Mouse (Mus musculus) heart, adult 2 months (tissue): ENCODE measurements at regions not wholly inside any gene's neighbourhood (a gene's known extent, or its start where the extent isn't known, plus 50 kb on each side); places are given as distances from the start of the nearest gene placed in this dataset.
A peak's percentile ranks its signal among the peaks of the same experiment; 100 is the strongest.

Source experiments
- DNase-seq, 2 experiments: peaks; one replicate each; pipeline ENCODE4 v3.0.0; 2021
- H3K27ac ChIP-seq: fragments of 200-600 bp; 2 replicates; pipeline ENCODE4 v1.8.1; 2022
- H3K27me3 ChIP-seq: fragments of 200-500 bp; 2 replicates; pipeline ENCODE4 v1.6.1; 2012; ENCODE audit warnings: mild to moderate bottlenecking, low read length, inconsistent platforms, mixed read lengths; ENCODE audit not compliant: control insufficient read depth, insufficient read depth
- H3K36me3 ChIP-seq: fragments of 200-500 bp; 2 replicates; pipeline ENCODE4 v1.6.1; 2012; ENCODE audit warnings: low read length, inconsistent platforms; ENCODE audit not compliant: control insufficient read depth, insufficient read depth
- H3K4me1 ChIP-seq: fragments of 200-500 bp; 2 replicates; pipeline ENCODE4 v1.6.1; 2011; ENCODE audit warnings: low read length; ENCODE audit not compliant: control insufficient read depth, insufficient read depth
- H3K4me3 ChIP-seq: fragments of 200-600 bp; 2 replicates; pipeline ENCODE4 v1.8.1; 2022
- H3K79me2 ChIP-seq: fragments of 200-500 bp; replicated peaks from 2 replicates; pipeline ENCODE4 v1.6.1; 2012; ENCODE audit warnings: mild to moderate bottlenecking, inconsistent platforms, low read length, moderate library complexity, mixed read lengths; ENCODE audit not compliant: control insufficient read depth, insufficient read depth
- H3K9ac ChIP-seq: fragments of 200-500 bp; 2 replicates; pipeline ENCODE4 v1.6.1; 2012; ENCODE audit warnings: low read depth, mild to moderate bottlenecking, control low read depth, inconsistent platforms, low read length, mixed read lengths
- CTCF ChIP-seq: fragments of 200-600 bp; IDR thresholded peaks from 2 replicates; pipeline ENCODE4 v1.8.1; 2022; ENCODE audit warnings: antibody characterized with exemption, mild to moderate bottlenecking, moderate library complexity
- EP300 ChIP-seq: fragments of 200-500 bp; IDR thresholded peaks from 2 replicates; pipeline ENCODE4 v1.6.1; 2011; ENCODE audit warnings: low read depth, low read length, control low read depth; ENCODE audit not compliant: insufficient read depth
- POLR2A ChIP-seq: fragments of 200-500 bp; IDR thresholded peaks from 2 replicates; pipeline ENCODE4 v1.6.1; 2011; ENCODE audit warnings: mild to moderate bottlenecking, low read depth, low read length, control low read depth; ENCODE audit not compliant: insufficient read depth
- WGBS: fragments of 180-500 bp; shearing (Covaris S2); methylation state at CpG from one replicate; pipeline ENCODE4 v1.1.7; 2018; 5-methylcytosine and 5-hydroxymethylcytosine counted together
- intact Hi-C: fragments of 180-260 bp; cut with DNase I; formaldehyde crosslinking; loops from one replicate; pipeline ENCODE4 v1.15.1; 2025

- TF ChIP-seq EP300 (no peak), POLR2A (no peak), CTCF (no peak)
- WGBS: 79% methylated on average over 11 of the region's 11 CpGs
- Histone ChIP-seq H3K4me3 (no peak overlapping the region), H3K9ac (no peak overlapping the region), H3K4me1 (peaks cover 8% of the 10 kb centered on the region), H3K27ac (no peak overlapping the region), H3K79me2 (no peaks in the 10 kb centered on the region), H3K36me3 (no peaks in the 10 kb centered on the region), H3K27me3 (no peaks in the 10 kb centered on the region)
- intact Hi-C loops: no loop called here
- no peak for DNase-seq
These were observed 67.2 kb downstream of the Mtx3 start for GRCm38 (mm10) chr13:92911660-92912284.

- H3K36me3 ChIP-seq: no peaks in the 10 kb centered on the region
- H3K27me3 ChIP-seq: no peaks in the 10 kb centered on the region
- no peak overlapping the region for H3K27ac ChIP-seq
- peaks cover 7% of the 10 kb centered on the region for H3K4me1 ChIP-seq
- no peak overlapping the region for H3K9ac ChIP-seq
- DNase-seq: no peak
- intact Hi-C loops: no loop called here
- H3K79me2 ChIP-seq: no peaks in the 10 kb centered on the region
- TF ChIP-seq POLR2A: no peak
- no peak for TF ChIP-seq CTCF
- no peak for TF ChIP-seq EP300
- no peak overlapping the region for H3K4me3 ChIP-seq
- 56% methylated on average over 2 of the region's 2 CpGs for WGBS
These were observed 68.1 kb downstream of the Mtx3 start for GRCm38 (mm10) chr13:92912661-92913060.

DNA sequence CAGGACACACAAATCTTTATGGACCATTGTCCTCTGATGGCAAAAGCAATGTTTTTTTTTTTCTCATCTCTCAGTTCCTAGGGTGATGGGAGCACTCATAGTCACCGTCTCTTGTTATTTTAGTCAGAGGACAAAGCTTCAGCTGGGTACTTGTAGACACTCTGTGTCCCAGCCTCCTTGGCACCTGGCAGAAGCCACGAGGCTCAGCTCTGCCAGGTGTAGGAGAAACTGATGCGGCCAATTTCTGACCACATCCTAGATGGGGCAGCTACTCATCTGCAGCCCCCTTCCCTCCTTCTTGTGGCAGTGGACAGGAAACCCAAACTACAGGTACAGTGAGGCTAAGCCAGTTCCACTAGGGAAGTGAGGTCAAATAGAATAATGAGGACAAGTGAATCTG, 70.1 kb downstream of the Mtx3 start:
- Histone ChIP-seq H3K9ac (no peak overlapping the region), H3K79me2 (no peaks in the 10 kb centered on the region), H3K4me1 (peaks cover 7% of the 10 kb centered on the region), H3K36me3 (no peaks in the 10 kb centered on the region), H3K27me3 (no peaks in the 10 kb centered on the region), H3K4me3 (no peak overlapping the region), H3K27ac (peak overlapping the region; percentile 85)
- 52% methylated on average over 3 of the region's 3 CpGs for WGBS
- peak in 1 of 2 experiments; percentile 43 for DNase-seq
- TF ChIP-seq POLR2A: no peak
- TF ChIP-seq CTCF: no peak
- no peak for TF ChIP-seq EP300
- intact Hi-C loops: no loop called here

DNA sequence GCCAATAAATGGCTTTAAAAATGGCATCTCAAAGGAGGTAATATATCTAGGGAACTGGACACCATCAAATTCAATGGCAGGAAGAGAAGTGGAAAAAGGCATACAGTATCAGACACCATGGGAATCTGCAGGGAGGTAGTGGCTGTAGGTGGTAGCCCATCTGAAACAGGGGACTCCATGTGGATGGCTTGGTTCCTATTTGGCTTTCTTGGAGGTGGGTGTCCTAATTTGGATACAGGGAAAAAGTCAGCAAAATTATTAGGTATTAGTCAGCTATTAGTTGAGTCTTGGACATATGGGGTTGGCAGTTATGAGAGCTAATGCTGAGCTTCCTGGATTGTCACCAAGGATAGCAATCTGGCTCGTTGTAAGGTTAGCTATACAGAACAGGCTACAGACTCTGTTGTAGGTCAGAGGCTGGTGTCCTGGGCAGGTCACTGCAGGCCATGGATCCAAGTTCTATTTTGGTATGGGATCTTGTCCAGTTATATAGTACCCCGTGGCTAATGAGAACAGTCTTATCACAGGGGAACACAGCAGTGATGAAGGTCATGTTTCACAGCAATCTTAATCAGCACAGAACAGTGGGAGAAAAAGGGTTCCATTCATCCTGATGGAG, 70.8 kb downstream of the Mtx3 start:
- Histone ChIP-seq H3K36me3 (no peaks in the 10 kb centered on the region), H3K79me2 (no peaks in the 10 kb centered on the region), H3K27ac (peak overlapping the region; percentile 85), H3K27me3 (no peaks in the 10 kb centered on the region), H3K4me1 (peaks cover 7% of the 10 kb centered on the region), H3K9ac (peak overlapping the region; percentile 29; the same call in 1 of the 2 replicates), H3K4me3 (no peak overlapping the region)
- peak in 1 of 2 experiments; percentile 50 for DNase-seq
- WGBS: 32% methylated on average over 2 of the region's 2 CpGs
- intact Hi-C loops: no loop called here
- TF ChIP-seq CTCF: no peak
- peak; percentile 71; the same call in 1 of the 2 replicates for TF ChIP-seq EP300

DNA sequence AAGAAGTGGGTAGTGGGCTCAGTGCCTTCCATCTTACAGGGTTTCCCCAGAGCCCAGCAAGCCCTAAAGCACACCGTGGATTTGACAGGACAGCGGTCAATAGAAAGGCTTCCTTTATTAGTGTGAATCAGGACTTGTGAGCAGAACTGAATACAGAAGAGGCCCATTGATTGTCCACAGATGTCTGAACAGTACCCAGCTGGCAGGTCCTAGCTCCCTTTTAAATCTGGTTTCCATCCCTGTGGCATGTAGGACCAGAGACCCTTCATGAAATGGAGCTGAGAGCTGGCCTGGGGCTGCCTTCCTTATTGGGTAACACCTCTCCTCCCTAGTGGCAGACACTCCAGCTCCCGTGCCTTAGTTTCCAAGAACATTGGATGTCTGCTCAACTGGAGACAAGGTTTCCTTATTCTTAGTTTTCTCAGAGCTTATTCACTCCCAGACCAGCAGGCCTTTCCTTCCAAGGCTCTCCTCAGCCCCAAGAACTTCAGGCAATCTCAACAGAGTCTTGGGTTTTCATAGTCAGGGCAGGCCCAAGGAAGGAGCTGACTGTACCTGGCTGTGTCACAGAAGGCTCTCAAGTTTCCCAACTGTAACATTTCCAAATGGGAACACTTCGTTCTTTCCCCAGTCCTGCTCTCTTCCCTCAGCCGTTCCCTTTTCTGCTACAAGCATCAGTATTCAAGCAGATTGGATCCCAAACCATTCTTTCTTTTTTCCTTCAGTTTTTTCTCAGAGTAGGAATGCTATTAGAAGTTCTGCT, 71.6 kb downstream of the Mtx3 start:
- H3K27me3 ChIP-seq: no peaks in the 10 kb centered on the region
- peak overlapping the region; percentile 29; the same call in 1 of the 2 replicates for H3K9ac ChIP-seq
- WGBS: 68% methylated on average over 5 of the region's 5 CpGs
- no peak for TF ChIP-seq CTCF
- TF ChIP-seq POLR2A: no peak
- no peak for TF ChIP-seq EP300
- peak overlapping the region; percentile 83 for H3K27ac ChIP-seq
- peaks cover 7% of the 10 kb centered on the region for H3K4me1 ChIP-seq
- no peak overlapping the region for H3K4me3 ChIP-seq
- intact Hi-C loops: no loop called here
- H3K79me2 ChIP-seq: no peaks in the 10 kb centered on the region
- H3K36me3 ChIP-seq: no peaks in the 10 kb centered on the region
- DNase-seq: no peak

- DNase-seq: no peak
- no peaks in the 10 kb centered on the region for H3K27me3 ChIP-seq
- no peak overlapping the region for H3K9ac ChIP-seq
- no peaks in the 10 kb centered on the region for H3K79me2 ChIP-seq
- no peak overlapping the region for H3K27ac ChIP-seq
- intact Hi-C loops: no loop called here
- H3K4me3 ChIP-seq: no peak overlapping the region
- H3K36me3 ChIP-seq: no peaks in the 10 kb centered on the region
- 51% methylated on average over 2 of the region's 2 CpGs for WGBS
- H3K4me1 ChIP-seq: peaks cover 7% of the 10 kb centered on the region
- TF ChIP-seq EP300 (no peak), POLR2A (no peak), CTCF (no peak)
These were observed 75.3 kb downstream of the Mtx3 start for GRCm38 (mm10) chr13:92919882-92920281.
